Mouse (Mus musculus) heart, postnatal 25 days (tissue): ENCODE data around the gene Tmem140. TPM values are rescaled to one million over a fixed set of nuclear protein-coding genes. Genes with fewer than 3 reads are reported as not detected.
A peak's percentile ranks its signal among the peaks of the same experiment; 100 is the strongest.

Source experiments
- DNase-seq: peaks from one replicate; pipeline ENCODE4 v3.0.0; 2022; ENCODE audit warnings: low spot score
- intact Hi-C: fragments of 180-260 bp; cut with DNase I; formaldehyde crosslinking; loops from one replicate; pipeline ENCODE4 v1.15.1; 2025
- total RNA-seq, 2 experiments: library from RNA; stranded (reverse); gene quantifications; 2 replicates each; pipeline ENCODE4 v1.2.3; 2021

Gene Tmem140
- total RNA-seq, 2 experiments from 2014 or later: 20.0 to 25.3 TPM

DNA sequence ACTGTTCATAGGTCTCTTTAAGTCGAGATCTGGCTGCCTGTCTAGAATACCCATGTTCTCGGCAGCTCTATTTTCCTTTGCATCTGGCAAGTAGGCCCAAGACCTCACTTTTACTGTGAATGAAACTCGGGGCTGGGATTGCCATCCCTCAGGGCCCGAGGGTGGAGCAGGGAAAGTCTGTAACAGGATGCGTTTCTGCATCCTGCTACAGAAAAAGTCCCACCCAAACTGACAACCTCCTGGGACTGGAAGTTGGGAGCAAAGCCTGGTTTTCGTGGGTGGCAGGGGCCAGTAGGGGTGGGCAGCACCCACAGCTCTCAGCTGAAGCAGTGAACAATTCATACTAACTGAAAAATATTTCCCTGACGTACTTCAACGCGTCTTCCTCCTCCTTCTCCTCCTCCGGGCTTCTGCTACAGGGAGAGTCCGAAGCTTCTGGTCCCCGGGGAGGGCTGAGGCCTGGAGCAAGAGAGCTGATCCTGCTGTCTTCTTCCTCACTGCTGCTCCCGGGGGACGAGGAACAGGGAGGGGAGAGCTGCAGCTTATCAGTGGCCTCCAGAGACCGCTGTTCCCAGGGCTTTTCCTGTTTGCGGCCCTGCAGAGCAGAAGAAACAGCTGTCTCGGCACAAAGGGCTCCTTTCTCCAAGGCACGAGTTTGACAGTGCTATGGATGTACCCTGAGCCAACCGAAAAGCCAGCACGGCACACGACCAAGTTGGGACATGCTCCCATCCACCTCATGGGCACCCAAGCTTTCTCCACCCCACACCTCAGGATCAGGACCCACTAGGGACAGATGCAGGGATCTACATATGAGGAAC lies 11.4 kb downstream of the Tmem140 start:
- intact Hi-C loops: no loop called here
- peak; percentile 81 for DNase-seq

DNA sequence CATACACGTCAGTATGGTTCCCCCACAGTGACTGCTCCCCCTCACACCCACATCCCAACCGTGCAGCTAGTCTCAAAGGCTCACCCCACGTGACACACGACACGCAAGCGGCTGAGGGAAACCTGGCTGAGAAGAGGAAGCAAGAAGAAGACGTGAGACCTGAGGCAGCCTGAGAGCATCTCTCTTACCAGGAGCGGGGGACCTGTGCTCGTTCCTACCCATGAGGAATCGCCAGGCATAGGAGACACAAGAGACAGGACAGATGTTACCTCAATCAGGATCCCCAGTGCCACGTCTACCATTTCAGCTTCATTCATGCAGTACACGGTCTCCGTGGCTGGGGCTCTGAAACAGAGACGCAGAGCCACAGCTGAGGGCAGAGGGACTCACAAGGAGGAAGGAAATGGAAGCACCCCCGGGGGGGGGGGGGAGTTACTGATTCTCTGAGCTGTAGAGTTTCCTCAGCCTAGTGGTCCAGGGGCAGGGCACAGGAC lies 12.4 kb downstream of the Tmem140 start:
- intact Hi-C loops: no loop called here
- no peak for DNase-seq

DNA sequence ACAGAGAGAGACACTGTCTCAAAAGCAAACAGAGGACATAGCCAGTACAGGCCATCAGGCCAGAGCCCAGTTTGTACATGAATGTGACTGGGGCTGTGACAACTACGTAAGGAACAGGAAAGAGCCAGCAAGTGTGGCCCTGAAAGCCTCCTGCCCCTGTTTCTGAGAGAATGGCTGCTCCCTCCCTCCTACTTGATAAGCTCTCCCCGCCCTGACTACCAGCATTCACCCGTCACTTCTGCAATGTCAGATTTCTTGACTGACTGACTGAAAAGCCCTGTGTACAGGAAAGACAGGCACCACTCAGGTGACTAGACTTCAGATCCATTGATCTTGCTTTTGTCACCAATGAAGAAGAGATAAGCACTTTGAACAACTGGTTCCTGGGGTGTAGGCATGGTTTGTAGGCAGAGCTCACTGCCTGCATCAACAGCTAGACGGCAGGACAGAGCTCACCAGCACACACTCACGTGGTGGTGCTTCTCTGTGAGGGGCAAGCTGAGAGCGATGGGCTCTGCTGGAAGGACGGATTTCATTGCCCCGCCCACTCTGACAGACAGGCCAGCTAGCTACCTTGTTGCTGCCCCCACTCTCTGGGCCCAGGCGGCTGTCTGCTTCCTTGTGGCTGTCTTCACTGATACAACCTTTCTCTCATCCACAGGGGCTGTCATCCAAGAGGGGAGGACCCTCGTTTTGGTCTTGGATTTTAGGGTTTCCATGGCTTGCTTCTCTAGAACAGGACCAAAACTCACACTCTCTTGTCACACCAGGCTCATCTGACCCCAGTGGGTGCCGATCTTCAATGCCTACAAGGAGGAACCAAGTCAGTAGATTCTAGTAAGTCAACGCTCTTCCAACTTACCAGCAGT lies 13.3 kb downstream of the Tmem140 start:
- intact Hi-C loops: no loop called here
- DNase-seq: no peak

DNA sequence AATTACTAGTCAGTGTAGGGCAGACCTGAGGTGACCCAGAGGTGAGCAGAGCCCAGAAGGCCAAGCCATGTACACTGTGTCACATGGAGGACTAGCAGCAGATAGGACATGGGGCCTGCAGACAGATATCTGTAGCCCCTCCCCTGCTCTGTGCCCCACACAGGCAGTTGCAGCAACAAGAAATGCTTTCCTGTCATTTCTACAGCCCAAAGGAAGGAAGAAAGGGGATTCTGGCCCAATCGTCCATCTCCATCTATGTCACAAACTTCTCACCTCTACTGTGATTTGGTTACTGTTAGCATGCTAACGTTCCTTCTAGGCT lies 13.8 kb downstream of the Tmem140 start:
- intact Hi-C loops: loop anchor here (1.0 kb wide), 1 partner anchor 13 kb away; the partner anchor contains the start of gene Tmem140
- DNase-seq: no peak

DNA sequence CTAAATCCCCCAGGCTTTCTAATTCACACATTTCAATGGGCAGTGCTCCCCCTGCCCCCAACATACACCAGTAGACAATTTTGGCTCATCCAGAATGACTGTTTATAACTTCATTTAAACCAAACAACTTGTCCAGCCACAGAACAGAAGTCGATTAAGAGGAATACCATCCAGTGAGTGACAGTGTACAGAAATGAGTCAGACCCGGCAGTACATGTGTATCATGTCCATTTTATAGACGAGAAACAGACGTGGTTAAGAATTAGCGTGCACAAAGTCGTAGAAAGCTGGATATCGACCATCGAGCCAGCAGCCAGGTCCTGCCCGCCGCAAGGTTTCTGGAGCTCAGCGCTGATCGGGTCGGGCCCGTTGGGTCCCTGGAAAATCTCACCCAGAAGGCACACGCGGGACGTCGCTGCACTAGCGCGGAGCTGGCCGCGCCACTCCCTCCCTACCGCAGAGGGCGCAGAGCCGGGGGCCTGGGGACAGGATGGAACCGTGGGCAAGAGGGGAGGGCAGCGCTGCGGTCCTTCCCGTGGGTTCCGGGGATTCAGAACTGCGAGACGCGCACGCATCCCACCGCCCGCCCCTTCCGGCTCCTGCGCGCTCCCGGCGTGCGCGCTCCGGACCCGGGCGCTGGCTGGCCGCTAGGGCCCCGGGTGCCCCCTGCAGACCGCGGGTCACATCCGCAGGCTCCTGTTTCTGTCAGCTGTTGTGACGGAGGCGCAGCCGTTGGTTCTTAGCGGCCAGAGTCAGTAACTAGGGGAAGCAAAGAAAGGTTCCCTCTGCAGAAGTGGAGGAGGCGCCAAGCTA lies 14.8 kb downstream of the Tmem140 start, which contains the start of gene Cyren:
Gene Cyren (minus strand): TSS at position 552 of the 813 bp plus-strand sequence.
- intact Hi-C loops: loop anchor here (1.0 kb wide), 2 partner anchors 14 to 97 kb away; partner anchors contain the start of genes Agbl3 and Tmem140
- peak; percentile 93 for DNase-seq

DNA sequence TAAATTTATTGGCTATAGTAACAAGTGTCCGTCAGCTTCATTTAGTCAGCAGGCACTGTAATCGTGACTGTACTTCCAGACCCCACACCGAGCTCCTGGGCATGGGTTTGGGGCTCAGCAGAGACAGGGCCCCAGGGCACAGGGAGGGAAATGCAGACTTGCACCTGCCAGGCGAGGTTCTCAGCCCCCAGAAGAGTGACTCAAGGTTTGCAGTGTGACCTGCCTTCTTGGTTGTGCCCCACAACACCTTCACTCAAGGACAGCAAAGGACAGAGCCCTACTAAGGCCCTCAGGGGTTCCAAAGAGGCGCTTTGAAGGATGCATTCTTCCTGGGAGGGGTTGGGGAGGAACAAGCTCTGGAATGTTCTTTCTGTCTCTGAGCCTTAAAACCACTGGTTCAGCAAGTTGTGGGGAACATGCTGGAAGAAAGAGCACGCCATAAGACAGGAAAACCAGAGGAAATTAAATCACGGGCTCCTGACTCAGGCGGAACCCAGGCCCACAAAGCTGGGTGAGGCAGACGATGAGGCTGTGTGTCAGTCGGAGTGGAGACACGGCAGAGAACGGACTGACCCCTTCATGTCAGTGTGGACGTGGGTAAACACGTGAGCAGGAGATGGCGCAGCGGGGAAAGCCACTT lies 16.3 kb downstream of the Tmem140 start:
- no peak for DNase-seq
- intact Hi-C loops: no loop called here

DNA sequence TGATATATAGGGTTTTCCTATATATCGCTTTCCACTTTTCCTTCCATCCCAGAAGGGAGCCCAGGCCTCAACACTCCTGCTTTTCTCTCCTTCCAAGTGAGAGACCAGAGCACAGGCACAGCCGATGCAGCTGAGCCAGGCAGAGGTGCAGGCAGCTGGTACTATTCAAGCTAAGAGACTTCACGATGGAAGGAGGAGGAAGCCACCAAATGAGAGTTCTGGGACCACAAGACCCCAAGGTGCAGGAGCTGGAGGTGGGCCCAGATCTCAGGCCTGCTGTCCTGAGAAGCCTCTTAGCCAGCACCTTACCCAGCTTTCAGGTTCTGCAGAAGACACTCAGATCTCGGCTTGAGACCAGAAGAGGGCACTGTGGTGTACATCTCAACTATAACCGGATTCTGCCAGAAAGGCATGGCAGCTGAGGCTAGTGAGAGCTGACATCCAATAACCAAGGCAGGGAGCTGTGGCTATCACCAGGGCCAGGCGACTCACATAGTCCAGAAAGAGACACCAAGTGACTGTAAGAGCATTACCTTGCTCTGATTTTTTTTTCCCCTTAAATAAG lies 17.0 kb downstream of the Tmem140 start:
- no peak for DNase-seq
- intact Hi-C loops: loop anchor here (5.0 kb wide), 2 partner anchors 33 to 42 kb away; partner anchors contain the start of gene Stra8

DNA sequence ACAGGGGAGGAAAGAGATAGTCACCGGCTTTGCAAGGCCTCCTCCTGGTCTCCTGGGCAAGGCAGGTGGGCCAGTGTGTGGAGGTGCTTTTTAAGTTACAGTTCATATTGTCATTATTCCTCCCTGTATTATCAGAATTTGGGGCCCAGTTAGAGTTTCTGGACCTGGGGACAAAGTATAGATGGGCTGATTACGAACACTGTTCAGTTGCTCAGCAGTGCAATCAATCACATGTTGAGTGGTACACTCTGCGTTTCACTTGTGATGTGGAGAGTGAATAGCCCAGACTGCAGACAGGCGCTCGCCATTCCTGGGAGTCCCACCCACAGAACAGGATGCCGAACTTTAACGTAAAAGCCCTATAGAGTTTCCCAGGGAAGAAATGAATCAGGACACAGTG lies 21.8 kb downstream of the Tmem140 start:
- DNase-seq: no peak
- intact Hi-C loops: loop anchor here (5.0 kb wide), 2 partner anchors 37 to 38 kb away; partner anchors contain the start of gene Stra8

DNA sequence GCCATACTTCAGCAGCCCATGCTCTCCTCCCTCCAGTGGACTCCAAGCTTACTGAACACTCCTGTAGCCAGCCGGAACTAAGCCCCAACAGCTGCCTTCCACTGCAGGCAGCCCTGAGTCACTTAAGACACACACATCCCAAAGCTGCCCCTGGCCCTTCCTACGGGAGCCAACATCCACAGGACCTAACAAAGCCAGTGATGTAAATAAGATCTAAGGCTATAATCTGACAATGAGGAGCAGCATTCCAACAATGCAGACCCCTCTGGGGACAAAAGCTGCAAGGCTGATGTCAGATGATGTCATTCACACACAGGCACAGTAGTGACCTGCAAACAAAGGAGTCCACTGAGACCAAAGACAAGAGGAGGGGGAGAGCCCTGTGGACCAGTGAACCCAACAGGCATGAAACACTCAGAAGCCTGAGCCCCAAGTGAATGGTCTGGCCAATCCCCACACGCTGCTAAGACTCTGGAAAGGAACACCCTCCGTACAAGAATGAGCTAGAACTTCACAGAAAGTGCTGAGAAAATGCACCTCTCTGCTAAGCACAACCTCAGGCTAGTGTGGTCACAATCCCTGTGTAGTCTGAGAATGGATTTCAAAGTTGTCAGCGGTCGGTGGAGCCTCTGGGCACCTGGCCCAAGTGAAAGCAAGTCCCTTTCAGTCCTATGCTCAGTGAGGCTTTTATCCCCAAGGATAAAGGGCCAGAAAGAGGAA lies 24.3 kb downstream of the Tmem140 start:
- intact Hi-C loops: no loop called here
- DNase-seq: no peak

DNA sequence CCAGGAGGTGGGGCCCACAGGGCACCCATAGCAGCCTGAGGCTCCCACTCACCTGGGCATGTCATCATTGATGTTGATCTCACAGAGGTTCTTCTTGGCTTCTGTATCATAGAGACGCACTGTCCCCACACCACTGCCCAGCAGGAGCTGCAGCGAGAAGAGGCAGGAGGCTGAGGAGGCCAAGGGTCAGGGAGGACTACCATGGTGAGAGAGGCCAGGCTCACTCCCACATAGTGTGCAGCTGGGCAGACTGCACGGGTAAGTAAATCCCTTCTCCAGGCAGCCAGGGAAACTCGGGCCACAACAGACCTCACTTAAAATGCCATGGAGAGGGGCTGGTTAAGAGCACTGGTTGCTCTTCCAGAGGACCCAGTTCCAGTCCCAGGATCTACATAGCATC lies 26.2 kb downstream of the Tmem140 start:
- intact Hi-C loops: no loop called here
- no peak for DNase-seq

DNA sequence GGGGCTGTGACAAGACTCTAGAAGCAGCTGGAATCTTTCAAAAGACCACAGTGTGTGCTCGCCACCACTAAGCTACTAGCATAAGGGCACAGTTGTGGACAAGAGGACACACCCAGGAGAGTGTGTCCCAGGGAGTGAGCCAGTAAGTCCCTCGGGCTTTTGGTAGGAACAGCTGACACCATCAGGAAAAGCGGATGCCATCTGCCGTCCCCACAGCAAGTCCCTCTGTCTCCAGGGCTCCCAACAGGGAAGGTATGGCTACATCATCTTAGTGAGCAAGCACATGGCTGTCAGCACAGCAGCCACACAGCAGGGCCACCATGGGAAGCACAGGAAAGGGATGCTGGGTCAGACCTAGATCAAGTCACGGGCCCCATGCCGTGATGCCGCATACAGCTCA lies 32.6 kb downstream of the Tmem140 start:
- no peak for DNase-seq
- intact Hi-C loops: no loop called here

DNA sequence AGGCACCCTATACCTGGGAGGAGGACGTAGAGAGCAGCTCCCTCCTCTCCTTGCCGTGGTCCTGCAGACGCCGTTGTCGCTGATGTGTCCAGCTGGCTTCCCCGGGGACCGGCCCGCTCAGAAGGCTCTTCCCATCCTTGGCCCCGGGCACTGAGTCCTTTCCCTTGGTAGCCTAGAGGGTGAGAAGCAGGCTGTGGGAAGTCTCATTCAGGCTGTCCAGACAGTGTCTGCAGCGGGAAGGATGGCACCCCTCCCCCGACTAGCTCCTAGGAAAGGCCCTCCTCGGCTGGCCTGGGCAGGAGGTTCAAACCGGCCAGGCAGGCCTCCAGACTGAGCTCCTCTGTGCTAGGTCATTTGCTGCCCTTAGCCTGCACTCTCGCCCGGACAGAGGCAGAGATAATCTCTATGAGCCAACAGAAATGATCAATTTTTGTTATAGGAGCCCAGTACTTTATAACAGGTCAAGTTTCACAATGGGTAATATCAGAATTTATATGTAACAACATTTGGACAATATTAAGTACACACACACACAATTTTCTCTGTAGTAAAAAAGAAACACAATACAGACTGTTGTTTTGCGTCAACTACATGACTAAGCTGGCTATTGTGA lies 33.3 kb downstream of the Tmem140 start:
- no peak for DNase-seq
- intact Hi-C loops: no loop called here

DNA sequence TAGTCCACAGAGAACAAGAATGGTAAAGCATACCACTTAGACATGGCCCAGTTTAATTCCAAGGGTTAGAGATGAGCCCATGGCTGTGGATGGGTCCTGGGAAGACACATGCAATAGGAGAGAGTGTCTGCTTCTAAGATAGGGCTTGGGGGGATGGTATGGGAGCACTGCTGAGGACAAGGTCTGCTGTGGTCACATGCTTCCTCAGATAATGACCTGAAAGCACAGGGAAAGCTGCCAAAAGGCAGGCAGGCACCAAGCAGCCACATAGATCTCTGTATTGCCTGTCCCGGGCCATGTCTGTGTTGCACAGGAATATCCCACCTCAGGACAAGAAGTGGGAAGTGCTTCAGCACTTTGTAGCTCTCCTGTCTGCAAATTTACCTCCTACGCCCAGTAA lies 36.2 kb downstream of the Tmem140 start:
- no peak for DNase-seq
- intact Hi-C loops: no loop called here

DNA sequence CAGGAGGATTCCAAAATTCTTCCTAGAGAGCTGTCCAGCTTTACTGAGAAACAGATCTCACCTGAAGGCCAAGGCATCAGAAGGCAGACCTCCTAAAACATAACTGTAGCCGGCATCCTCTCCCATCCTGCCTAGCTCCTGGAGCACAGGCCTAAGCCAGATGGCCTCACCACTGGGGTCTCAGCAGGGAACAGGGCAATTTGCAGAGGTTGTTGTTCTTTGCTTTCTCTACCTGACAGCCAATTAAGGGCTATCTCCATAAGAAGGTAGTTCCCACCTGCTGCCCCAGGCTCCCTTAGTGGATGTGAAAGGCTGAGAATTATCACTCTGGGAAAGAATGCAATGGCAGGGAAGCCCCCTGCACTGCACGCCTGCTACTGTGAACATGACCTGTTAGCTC lies 38.0 kb downstream of the Tmem140 start:
- intact Hi-C loops: no loop called here
- no peak for DNase-seq

DNA sequence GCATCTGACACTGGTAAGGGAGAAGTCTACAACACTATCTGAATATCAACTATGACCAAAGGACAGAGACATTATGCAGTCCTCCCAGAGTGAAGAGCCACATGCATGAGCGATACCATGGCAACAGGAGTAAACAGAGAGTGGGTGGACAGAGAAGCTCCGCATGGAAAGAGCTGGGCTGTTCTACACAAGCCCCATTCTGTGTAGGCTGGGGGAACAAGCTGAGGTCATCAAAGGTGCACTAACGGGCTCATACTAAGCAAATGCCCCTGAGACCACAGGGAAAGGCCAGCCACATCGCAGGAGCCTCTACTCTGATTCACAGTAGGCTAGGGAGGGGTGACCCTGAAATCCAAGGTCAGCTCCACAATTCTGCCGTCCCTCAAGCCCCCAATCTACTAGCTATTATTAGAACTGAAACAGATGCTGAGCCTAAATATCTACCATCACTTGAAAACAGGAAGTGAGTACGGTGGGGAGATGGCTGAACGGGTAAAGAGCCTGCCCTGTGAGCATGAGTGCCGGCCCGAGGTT lies 39.0 kb downstream of the Tmem140 start:
- intact Hi-C loops: no loop called here
- no peak for DNase-seq

DNA sequence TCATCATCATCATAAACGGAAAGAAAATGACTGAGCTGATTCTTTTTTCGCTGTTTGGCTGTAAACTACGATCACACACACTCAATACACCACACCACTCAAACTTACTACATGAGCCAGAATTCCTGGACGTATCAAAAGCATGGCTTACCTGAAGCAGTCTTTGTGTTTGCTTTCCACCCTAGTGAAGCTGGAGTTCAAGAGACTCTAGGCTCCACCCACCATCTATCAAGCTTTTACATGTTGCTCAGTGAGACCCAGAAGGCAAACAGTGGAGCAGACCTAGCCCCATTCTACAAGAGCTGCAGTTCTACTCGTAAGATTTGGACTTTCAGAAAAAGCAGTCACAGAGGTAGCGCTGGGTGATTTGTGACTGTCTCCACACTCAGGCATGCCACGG lies 39.6 kb downstream of the Tmem140 start:
- intact Hi-C loops: no loop called here
- no peak for DNase-seq

DNA sequence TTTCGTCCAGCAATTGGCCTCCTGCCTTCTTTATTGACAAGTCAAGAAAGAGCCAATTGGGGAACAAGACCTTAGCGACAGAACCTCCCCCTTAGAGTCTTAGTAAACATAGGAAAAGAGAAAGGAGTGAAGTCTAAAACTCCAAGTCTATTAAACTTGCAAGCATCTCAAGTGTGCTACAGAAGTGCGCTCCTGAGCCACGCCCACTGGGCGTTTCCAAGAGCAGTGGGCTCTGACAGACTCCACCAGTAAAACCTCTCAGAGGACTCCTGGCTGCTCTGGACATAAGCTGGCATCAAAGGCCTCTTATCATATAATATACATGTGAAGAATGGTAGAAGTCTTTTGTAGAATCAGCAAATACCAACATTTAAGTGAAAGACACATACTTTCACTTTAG lies 40.5 kb downstream of the Tmem140 start:
- DNase-seq: no peak
- intact Hi-C loops: no loop called here

DNA sequence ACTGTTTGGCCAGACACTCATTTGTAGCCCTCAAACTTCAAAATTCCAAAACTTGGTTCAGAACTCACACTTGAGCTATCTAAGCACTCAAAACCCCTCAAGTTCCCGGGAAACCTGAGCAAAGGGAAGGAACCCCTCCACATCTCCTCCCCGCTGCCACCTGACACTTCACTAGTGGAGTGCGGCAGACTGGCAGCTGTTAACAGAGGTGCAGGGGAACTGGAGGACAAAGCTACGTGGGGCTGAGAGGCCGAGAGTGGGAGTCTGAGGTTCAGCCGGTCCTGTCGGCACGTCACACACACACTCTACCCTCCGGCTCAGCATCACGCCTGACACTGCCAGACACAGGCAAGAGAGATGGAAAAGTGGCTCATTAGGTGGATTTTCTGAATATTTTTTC lies 40.9 kb downstream of the Tmem140 start:
- intact Hi-C loops: no loop called here
- no peak for DNase-seq
